Mouse (Mus musculus) MEL (cell line): ENCODE measurements around the gene Elavl1.

Experiments
- CHD1 ChIP-seq: IDR thresholded peaks from 2 replicates; pipeline ENCODE4 v1.6.1; 2012; ENCODE audit warnings: low read depth, mild to moderate bottlenecking, inconsistent platforms, low read length, improper control_type of control experiment
- CTCF ChIP-seq, 3 experiments: IDR thresholded peaks in 2 of 3; conservative IDR thresholded peaks in 1 of 3; 2 replicates each; pipeline ENCODE4 v1.5.1; 2011 to 2012; ENCODE audit warnings: low read length in 3 of 3, low read depth in 2 of 3, mild to moderate bottlenecking in 2 of 3, improper control_type of control experiment in 1 of 3, inconsistent platforms in 1 of 3, mixed read lengths in 1 of 3, moderate library complexity in 1 of 3; ENCODE audit not compliant: control insufficient read depth in 1 of 3, insufficient read depth in 1 of 3, poor library complexity in 1 of 3, severe bottlenecking in 1 of 3
- EP300 ChIP-seq, 2 experiments: IDR thresholded peaks; 2 replicates each; pipeline ENCODE4 v1.6.1; 2011; ENCODE audit warnings: improper control_type of control experiment in 2 of 2, low read length in 2 of 2, low read depth in 1 of 2, mild to moderate bottlenecking in 1 of 2
- GATA1 ChIP-seq: IDR thresholded peaks from 2 replicates; pipeline ENCODE4 v1.6.1; 2011; ENCODE audit warnings: low read depth, low read length, improper control_type of control experiment
- MEF2A ChIP-seq: IDR thresholded peaks from 2 replicates; pipeline ENCODE4 v1.6.1; 2014; ENCODE audit warnings: low read depth, mild to moderate bottlenecking, inconsistent platforms, low read length, improper control_type of control experiment; ENCODE audit not compliant: poor library complexity, insufficient replicate concordance, severe bottlenecking; ENCODE audit errors: extremely low read depth
- POLR2A ChIP-seq, 2 experiments: IDR thresholded peaks; 2 replicates each; pipeline ENCODE4 v1.6.1; 2011 to 2012; ENCODE audit warnings: low read length in 2 of 2, mild to moderate bottlenecking in 2 of 2, control low read depth in 1 of 2, improper control_type of control experiment in 1 of 2, low read depth in 1 of 2, moderate library complexity in 1 of 2; ENCODE audit not compliant: control insufficient read depth in 1 of 2, insufficient read depth in 1 of 2, poor library complexity in 1 of 2
- POLR2AphosphoS2 ChIP-seq: IDR thresholded peaks from 2 replicates; pipeline ENCODE4 v1.6.1; 2011; ENCODE audit warnings: low read length, improper control_type of control experiment
- SIN3A ChIP-seq: IDR thresholded peaks from 2 replicates; pipeline ENCODE4 v1.6.1; 2012; ENCODE audit warnings: low read length, improper control_type of control experiment, inconsistent platforms
- UBTF ChIP-seq: IDR thresholded peaks from 2 replicates; pipeline ENCODE4 v1.6.1; 2012; ENCODE audit warnings: low read depth, mild to moderate bottlenecking, inconsistent platforms, low read length, improper control_type of control experiment, moderate library complexity, borderline replicate concordance; ENCODE audit not compliant: insufficient read depth

DNA sequence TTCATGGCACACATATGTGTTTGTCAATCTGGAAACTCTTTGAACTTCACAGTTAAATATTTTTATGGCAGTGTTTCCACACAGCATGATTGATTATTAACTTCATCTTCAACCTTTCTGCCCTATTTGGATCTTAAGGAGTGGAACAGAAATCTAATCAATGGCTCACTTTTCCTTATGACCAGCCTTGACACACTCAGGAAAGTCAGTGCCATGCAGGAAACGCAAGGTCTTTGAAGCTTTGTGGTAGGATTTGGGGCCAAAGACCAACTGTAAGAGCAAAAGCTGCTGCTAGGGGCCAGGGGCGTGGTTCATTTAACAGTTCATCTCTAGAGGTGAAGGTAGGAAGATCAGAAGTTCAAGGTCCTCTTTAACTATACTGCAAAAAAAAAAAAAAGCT lies 35.7 kb upstream of the Elavl1 start:
- no peak for TF ChIP-seq CTCF (IDR thresholded peaks at IDR 0.05 in 2 of 3, conservative IDR thresholded peaks at IDR 0.05 in 1 of 3; ENCODE audit: control insufficient read depth in 1 of 3, insufficient read depth in 1 of 3, low read depth in 2 of 3, low read length in 3 of 3, poor library complexity in 1 of 3, severe bottlenecking in 1 of 3)
- no peak for TF ChIP-seq UBTF
- no peak for TF ChIP-seq POLR2A (IDR thresholded peaks at IDR 0.05; ENCODE audit: control insufficient read depth in 1 of 2, insufficient read depth in 1 of 2, low read depth in 1 of 2, low read length in 2 of 2, poor library complexity in 1 of 2)
- no peak for TF ChIP-seq EP300 (IDR thresholded peaks at IDR 0.05; ENCODE audit: low read depth in 1 of 2, low read length in 2 of 2)
- TF ChIP-seq MEF2A = no peak
- no peak for TF ChIP-seq SIN3A
- no peak for TF ChIP-seq CHD1
- TF ChIP-seq POLR2AphosphoS2 = no peak
- no peak for TF ChIP-seq GATA1
